Mouse (Mus musculus): Measurements from ENCODE around the gene Ttll8. TPM values are rescaled to one million over a fixed set of nuclear protein-coding genes. Genes with fewer than 3 reads are reported as not detected.

The Ttll8 gene
- not detected for polyA plus RNA-seq (2014; fragmentation: Illumina TruSeq; extraction: RNeasy Lipid Tissue Mini Kit (QIAGEN cat#74804); ENCODE audit: low read depth, low replicate concordance)

GRCm38 (mm10) chr15:88954368-88955072 is at the start of gene Ttll8:
Gene Ttll8 (minus strand): TSS chr15:88954418.

GRCm38 (mm10) chr15:88982534-88983079 is 28.4 kb upstream of the Ttll8 start, which contains the start of gene Mov10l1:
Gene Mov10l1 (plus strand): TSS chr15:88982909.

GRCm38 (mm10) chr15:88978281-88979137 is 24.3 kb upstream of the Ttll8 start, which contains the start of gene Mlc1:
Gene Mlc1 (minus strand): TSS chr15:88979007.

GRCm38 (mm10) chr15:88861772-88862622 is 92.2 kb downstream of the Ttll8 start, which contains the start of gene Pim3:
Gene Pim3 (plus strand): TSS chr15:88862186.

Other genes with a start within 250 kb of the Ttll8 start
- gene Brd1, start 220.2 kb downstream of the Ttll8 start, polyA plus RNA-seq (2014; fragmentation: Illumina TruSeq; extraction: RNeasy Lipid Tissue Mini Kit (QIAGEN cat#74804); ENCODE audit: low read depth, low replicate concordance), result 14.7 TPM
- 16.1 TPM for gene Zbed4, start 202.8 kb downstream of the Ttll8 start, polyA plus RNA-seq (2014; fragmentation: Illumina TruSeq; extraction: RNeasy Lipid Tissue Mini Kit (QIAGEN cat#74804); ENCODE audit: low read depth, low replicate concordance)
- gene Alg12, start 135.1 kb downstream of the Ttll8 start, polyA plus RNA-seq (2014; fragmentation: Illumina TruSeq; extraction: RNeasy Lipid Tissue Mini Kit (QIAGEN cat#74804); ENCODE audit: low read depth, low replicate concordance), result 3.8 TPM
- gene Creld2, start 134.8 kb downstream of the Ttll8 start, polyA plus RNA-seq (2014; fragmentation: Illumina TruSeq; extraction: RNeasy Lipid Tissue Mini Kit (QIAGEN cat#74804); ENCODE audit: low read depth, low replicate concordance), result 7.0 TPM
- 4.6 TPM for gene Pim3, start 92.2 kb downstream of the Ttll8 start, polyA plus RNA-seq (2014; fragmentation: Illumina TruSeq; extraction: RNeasy Lipid Tissue Mini Kit (QIAGEN cat#74804); ENCODE audit: low read depth, low replicate concordance)
- not detected for gene Mlc1, start 24.6 kb upstream of the Ttll8 start, polyA plus RNA-seq (2014; fragmentation: Illumina TruSeq; extraction: RNeasy Lipid Tissue Mini Kit (QIAGEN cat#74804); ENCODE audit: low read depth, low replicate concordance)
- gene Mov10l1, start 28.5 kb upstream of the Ttll8 start, polyA plus RNA-seq (2014; fragmentation: Illumina TruSeq; extraction: RNeasy Lipid Tissue Mini Kit (QIAGEN cat#74804); ENCODE audit: low read depth, low replicate concordance), result not detected
- not detected for gene Panx2, start 105.3 kb upstream of the Ttll8 start, polyA plus RNA-seq (2014; fragmentation: Illumina TruSeq; extraction: RNeasy Lipid Tissue Mini Kit (QIAGEN cat#74804); ENCODE audit: low read depth, low replicate concordance)
- 3.3 TPM for gene Trabd, start 120.7 kb upstream of the Ttll8 start, polyA plus RNA-seq (2014; fragmentation: Illumina TruSeq; extraction: RNeasy Lipid Tissue Mini Kit (QIAGEN cat#74804); ENCODE audit: low read depth, low replicate concordance)
- 5.5 TPM for gene Selenoo, start 134.7 kb upstream of the Ttll8 start, polyA plus RNA-seq (2014; fragmentation: Illumina TruSeq; extraction: RNeasy Lipid Tissue Mini Kit (QIAGEN cat#74804); ENCODE audit: low read depth, low replicate concordance)
- 0.81 TPM for gene Tubgcp6, start 168.7 kb upstream of the Ttll8 start, polyA plus RNA-seq (2014; fragmentation: Illumina TruSeq; extraction: RNeasy Lipid Tissue Mini Kit (QIAGEN cat#74804); ENCODE audit: low read depth, low replicate concordance)
- gene Hdac10, start 174.3 kb upstream of the Ttll8 start, polyA plus RNA-seq (2014; fragmentation: Illumina TruSeq; extraction: RNeasy Lipid Tissue Mini Kit (QIAGEN cat#74804); ENCODE audit: low read depth, low replicate concordance), result 0.32 TPM
- 0.97 TPM for gene Mapk12, start 186.3 kb upstream of the Ttll8 start, polyA plus RNA-seq (2014; fragmentation: Illumina TruSeq; extraction: RNeasy Lipid Tissue Mini Kit (QIAGEN cat#74804); ENCODE audit: low read depth, low replicate concordance)
- gene Mapk11, start 195.2 kb upstream of the Ttll8 start, polyA plus RNA-seq (2014; fragmentation: Illumina TruSeq; extraction: RNeasy Lipid Tissue Mini Kit (QIAGEN cat#74804); ENCODE audit: low read depth, low replicate concordance), result not detected
- gene Plxnb2, start 226.4 kb upstream of the Ttll8 start, polyA plus RNA-seq (2014; fragmentation: Illumina TruSeq; extraction: RNeasy Lipid Tissue Mini Kit (QIAGEN cat#74804); ENCODE audit: low read depth, low replicate concordance), result 6.3 TPM
- gene Dennd6b, start 242.1 kb upstream of the Ttll8 start, polyA plus RNA-seq (2014; fragmentation: Illumina TruSeq; extraction: RNeasy Lipid Tissue Mini Kit (QIAGEN cat#74804); ENCODE audit: low read depth, low replicate concordance), result 0.12 TPM